Mouse (Mus musculus): ENCODE measurements around the gene Zfp366. TPM values are rescaled to one million over a fixed set of nuclear protein-coding genes. Genes with fewer than 3 reads are reported as not detected.

Zfp366 gene
- polyA plus RNA-seq, 1 experiment from 2014 or later, result 0.14 TPM

Other genes starting within 250 kb of the Zfp366 start
- gene 1700024P04Rik, start 200.3 kb upstream of the Zfp366 start, polyA plus RNA-seq (2018), result not detected in 3 replicates
- gene Ptcd2, start 159.9 kb downstream of the Zfp366 start, polyA plus RNA-seq (2018), result 26.4 to 27.2 TPM (median 26.7 TPM) in 3 replicates
- gene Mrps27, start 160.0 kb downstream of the Zfp366 start, polyA plus RNA-seq (2018), result 10.1 to 23.1 TPM (median 12.5 TPM) in 3 replicates